Mouse (Mus musculus) skeletal muscle tissue, adult 2 months (tissue): Measurements from ENCODE around the gene Myl4.

Experiments used
- DNase-seq: peaks from one replicate; pipeline ENCODE4 v3.0.0-alpha.2; 2012; ENCODE audit warnings: low read depth, low spot score

Gene Myl4

GRCm38 (mm10) chr11:104604192-104604591, 53.7 kb downstream of the Myl4 start:
- DNase-seq, result no peak

DNA sequence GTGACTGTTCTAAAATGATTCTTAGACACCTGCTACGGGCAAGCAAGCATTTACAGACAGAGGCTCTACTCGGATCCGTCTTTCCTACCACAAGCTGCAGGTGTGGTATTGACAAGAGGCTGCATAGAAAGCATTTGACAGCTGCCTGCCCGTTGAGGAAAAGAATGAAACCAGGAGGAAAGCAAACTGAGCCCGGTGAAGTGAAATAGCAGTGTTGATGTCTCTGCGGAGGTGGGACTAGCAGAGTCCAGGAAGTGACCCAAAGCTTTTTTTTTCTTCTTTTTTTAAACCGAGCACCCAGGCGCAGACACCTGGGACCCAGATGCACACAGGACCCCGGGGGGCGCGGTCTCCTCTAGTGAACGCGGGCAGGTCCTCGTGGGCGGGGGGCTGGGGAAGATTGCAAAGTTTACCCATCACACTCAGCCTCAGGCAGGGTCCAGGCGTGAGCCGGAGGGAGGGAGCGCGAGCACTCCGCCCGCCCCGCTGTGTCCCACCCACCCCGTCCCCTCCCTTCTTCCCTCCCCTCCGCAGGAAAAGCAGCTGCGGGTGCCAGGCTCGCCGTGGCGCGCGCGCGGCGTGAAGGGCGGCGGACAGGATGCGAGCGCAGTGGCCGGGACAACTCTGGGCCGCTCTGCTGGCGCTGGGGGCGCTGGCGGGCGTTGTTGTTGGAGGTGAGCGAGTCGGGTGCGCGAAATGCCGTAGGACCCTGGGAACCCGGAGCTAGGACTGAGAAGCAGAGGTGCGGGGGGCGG, 57.2 kb downstream of the Myl4 start, which contains the start of gene Itgb3:
Gene Itgb3 (plus strand): TSS at position 510 of the 755 bp plus-strand sequence.
- no peak for DNase-seq

DNA sequence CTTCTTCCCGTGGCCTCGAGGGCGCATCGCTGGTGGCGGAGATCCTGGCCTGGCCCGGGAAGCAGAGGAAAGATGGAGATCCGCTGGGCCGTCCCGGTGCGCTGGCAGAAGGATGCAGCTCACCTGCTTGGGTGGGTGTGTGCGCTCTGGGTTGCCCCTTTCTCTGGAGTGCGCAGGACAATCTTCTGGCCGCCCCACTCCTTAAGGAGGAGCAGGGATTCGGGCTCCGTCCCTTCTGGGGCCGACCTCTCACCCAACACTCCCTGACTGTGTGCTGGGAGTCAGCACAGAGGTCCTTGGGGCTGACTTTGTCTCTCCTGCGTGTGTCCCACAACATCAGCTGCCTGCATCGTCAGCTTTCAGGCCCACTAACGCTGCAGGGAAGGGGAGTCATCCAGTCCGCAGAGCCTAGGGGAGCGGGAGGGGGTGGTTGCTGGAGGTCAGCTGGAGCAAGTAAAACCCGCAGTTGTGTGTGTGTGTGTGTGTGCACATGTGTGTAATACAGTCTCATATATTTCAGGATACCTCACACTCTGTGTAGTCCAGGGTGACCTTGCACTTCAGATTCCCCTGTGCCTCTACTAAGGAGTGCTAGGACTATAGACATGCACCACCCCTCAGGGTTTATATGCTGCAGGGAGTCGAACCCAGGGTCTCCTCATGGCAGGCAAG, 57.9 kb downstream of the Myl4 start:
- no peak for DNase-seq

GRCm38 (mm10) chr11:104609033-104609684, 58.7 kb downstream of the Myl4 start:
- no peak for DNase-seq

DNA sequence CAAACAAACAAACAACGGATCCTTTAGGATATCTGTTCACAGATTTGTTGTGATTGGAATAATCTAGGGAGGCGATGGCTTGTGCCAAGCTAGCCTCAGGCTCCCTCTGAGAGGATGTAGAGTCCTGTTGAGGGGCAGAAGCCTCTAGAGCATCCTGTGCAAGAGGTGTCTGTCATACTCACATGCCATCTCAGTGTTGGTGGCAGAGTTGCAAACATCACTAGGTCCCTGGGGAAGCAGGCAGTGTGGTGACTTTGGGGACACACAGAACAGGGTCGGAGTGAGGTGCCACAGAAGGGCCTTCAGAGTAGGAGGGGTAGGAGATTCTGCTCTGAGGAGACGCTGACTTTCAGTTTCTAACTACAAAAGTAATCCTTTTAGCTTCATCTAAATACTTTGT, 59.3 kb downstream of the Myl4 start:
- DNase-seq, result no peak

GRCm38 (mm10) chr11:104611579-104612151, 61.2 kb downstream of the Myl4 start:
- no peak for DNase-seq

GRCm38 (mm10) chr11:104613551-104613950, 63.1 kb downstream of the Myl4 start:
- no peak for DNase-seq

DNA sequence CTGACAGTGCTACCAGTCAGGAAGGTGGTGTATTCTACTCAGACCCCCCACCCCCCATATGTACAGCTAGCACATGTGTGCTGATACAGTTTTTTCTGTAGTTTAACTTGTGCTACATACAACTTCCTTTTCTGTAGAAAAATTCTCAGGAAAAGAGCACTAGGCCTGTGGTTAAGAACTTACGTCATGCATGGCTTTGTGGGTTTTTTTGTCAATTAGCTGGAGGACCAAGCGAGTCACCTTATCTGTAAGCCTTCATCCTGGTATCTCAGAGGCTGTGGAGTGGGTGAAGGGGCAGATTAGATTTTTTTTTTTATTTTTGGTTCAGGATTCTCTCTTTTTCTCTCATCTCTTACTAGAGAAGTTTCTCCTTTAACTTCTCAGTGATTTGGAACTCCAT, 63.7 kb downstream of the Myl4 start:
- DNase-seq, result no peak

- no peak for DNase-seq
Observed at GRCm38 (mm10) chr11:104616182-104616581, 65.7 kb downstream of the Myl4 start.

DNA sequence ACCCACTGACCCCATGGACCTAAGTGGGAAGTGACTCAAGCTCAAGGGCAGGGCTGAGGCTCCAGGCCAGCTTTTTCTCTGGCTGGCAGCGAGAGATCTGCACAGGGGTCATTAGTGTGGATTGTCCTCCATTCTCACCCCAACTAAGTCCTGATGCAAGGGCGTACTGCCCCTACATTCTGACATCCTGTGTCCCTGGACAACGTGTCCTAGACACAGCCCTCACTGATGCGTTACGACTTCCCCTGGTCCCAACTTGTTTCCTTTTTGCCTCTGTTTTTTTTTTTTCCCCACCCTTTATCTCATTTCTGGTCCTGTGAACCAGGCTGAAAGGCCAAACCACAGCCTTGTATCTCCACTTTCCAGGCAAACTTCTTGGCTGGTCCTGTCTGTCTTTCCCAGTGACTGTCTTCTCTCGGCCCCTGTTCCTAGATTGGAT, 68.2 kb downstream of the Myl4 start:
- no peak for DNase-seq

DNA sequence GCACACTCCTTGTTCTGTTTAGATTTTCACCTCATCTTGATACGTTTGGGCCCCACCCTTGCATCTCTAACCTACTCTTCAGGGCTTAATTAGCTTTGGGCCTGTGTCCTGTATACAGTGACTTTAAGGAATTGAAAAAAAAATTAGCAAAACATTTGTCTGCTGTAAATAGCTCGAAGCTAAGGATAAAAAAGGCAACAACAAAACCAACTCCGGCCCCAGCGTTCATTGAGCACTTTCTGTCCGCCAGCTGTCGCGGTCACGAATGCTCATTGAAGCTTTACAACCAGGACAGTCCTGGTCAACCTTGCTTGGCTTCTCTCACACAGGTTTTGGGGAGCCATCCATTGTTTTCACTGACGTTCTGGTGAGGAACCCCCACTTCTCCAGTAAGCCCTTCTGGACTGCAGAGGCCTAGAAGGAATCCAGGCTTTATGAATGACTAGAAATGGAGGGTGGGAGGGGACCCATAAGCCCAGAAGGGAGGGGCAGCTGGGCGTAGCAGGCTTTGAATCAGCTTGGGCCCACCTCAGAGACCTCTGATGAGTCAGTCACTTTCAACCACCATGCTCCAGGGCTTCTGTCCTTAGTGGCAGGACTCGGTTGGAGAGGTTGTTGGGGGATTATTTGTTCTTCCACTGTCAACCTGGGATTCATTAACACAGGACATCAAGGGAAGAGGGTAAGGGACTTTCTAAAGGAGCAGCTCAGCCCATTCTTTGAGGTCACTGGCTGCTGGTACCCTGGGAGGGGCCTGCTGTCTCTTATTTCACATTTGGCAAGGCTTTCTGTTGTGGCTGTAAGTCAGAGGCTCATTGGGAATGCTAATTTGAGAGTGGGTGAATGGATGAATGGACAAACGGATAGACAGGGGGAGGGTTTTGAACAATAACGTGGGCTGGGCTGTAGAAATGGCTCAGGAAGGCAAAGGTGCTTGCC, 68.9 kb downstream of the Myl4 start:
- DNase-seq, result no peak

DNA sequence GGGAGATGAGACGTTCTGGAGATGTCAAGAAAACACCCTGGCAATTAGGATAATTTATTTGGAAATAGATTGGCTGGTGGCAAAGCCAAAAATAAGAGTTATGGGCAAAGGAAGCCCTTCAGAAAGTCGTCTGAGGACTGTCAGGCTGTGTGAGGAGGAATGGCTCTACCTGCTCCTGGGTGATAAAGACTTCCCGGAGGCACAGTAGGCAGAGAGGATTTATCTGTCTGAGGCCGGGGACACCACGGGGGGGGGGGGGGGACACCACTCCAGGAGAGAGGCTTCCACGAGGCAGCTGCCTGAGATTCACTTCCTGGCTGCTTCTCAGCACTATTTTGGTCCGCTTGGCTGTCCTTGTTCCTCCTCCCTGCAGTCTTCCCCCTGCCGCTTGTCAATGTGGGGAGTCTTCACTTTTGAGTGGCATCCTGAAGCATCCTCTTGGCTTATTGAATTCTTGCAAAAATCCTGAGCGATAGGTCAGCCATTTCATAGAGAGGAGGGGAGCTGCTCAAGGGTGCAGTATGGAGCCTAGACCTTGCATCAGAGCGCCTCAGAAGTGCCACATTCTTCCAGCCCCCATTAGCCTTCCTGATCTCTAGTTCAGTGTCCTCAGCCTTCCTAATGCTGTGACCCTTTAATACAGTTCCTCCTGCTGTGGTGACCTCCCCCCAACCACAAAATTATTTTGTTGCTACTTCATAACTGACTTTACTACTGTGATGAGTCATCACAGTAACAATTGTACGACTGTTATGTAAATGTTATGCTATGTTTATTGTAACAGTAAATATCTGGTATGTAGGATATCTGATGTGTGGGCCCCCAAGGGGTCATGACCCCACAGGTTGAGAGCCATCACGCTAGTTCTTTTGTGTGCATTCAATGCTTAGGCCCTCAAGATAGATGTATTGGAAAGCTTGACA, 71.8 kb downstream of the Myl4 start:
- no peak for DNase-seq

DNA sequence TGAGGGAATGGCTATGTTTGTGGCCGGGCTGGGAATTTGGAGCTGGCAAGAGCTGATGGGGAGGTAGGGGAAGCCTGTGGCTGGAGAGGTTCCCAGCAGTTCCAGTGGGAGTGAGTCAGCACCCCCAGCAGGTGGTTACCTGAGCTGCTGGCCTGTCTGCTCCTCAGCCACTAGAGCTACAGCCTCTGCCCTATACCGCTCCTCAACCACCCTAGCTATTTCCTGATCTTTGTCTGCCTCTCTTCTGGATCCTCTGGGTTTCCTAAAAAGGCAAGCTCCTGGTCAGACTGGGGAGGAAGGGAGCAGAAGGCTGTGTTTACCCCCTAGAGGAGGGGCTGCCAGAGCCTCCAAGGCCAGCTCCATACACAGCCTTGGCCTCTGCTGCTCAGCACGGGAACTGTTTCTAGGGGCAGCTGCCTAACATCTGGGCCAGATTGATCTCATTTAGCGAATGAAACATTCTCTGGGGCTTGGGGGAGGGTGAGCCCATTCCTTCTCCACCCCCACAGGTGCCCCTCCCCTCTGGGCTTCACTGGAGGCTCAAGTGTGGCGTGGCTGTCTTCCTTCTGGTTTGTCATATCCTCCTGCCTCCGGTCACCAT, 74.4 kb downstream of the Myl4 start:
- peak; percentile 62 for DNase-seq

DNA sequence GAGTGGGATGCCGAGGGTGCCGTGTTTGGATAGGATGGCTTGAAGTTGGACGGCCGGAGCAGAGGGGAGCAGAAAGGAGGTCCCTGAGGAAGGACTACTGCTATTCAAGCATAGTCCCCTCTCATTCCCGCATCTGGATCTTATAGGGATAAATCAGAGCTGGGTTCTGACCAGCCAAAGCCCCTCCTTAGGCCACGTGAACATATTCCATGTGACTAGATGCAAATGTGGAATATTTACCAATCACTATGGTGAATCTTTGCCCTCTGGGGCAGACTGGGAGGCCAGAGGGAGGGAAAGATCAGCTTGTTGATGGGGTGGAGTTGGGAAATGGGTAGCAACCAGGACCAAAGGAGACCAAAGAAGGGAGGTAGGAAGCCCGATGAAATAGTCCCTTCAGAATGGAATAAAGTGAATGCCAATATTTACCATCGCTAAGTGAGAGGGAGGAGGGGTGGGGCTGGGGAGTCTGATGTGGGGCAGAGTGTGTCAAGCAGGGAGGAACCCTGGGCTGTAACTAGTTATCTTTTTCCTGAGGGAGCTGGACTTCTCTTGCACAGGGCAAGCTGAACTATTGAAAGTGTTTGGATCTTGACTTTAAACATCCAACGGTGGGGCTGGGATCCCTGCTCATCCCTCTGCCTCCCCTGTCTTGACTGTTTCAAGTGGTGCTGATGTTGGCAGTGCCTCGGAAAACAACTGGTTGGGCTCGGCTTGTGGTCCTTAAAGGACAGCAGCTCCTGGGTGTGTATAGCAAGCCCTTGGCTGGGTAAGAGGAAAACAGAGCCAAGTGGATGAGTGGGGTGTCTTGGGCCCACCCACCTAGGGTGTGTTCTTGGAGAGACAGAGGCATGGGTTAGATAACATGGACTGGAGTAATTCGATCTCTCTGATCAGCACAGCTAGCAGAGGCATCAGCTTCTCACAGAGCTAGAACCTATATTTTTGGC, 75.3 kb downstream of the Myl4 start:
- DNase-seq, result peak; percentile 80

- DNase-seq, result no peak
Observed at GRCm38 (mm10) chr11:104626635-104627034, 76.2 kb downstream of the Myl4 start.

GRCm38 (mm10) chr11:104627616-104628301, 77.3 kb downstream of the Myl4 start:
- DNase-seq, result peak; percentile 50

DNA sequence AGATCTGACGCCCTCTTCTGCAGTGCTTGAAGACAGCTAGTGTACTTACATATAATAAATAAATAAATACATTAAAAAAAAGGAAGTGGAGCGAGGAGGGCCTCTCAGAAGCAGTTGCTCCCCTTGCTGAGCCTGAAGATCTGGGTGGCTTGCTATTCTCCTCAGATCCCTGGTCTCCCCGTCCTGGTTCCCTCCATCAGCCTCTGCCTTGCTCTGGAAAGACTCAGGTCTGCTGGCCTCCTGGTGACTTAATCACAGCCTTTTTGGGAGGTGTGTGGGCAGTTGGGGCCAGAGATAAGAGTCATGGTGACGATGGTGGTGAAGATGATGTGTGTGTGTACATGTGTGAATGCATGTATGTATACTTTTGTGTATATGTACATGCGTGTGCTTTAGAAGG, 78.1 kb downstream of the Myl4 start:
- no peak for DNase-seq
